Mouse (Mus musculus): ENCODE results near the gene Eif3a. TPM values are rescaled to one million over a fixed set of nuclear protein-coding genes. Genes with fewer than 3 reads are reported as not detected.

The Eif3a gene
- total RNA-seq, 2 experiments from 2014 or later: 89.5 to 96.3 TPM

DNA sequence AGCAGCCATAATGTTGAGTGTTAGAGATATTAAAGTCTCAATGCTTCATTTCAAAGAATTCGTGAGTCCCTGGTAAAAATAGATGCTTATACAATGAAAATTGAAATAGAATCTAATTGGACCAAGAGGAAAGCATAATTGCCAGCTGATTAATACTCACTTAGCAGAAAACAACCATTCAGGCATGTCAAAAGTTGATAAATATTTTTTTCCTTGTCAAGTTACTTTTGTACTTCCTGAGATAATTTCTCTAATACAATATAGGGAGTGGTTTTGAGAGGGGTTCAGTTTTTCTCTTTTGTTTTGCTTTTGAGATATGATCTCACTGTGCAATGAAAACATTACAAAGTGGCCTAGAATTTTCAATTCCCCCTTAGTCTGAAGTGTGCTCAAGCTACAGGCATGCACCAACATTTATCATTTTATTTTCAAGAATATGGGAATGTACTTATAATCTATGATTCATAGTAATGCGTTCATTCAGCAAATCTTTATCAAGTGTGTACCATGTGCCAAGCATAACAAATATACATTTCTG lies 2.8 kb upstream of the Eif3a start:
- no peak for TF ChIP-seq CTCF (IDR thresholded peaks at IDR 0.05)
- DNase-seq (ENCODE audit: extremely low spot score in 1 of 2, low spot score in 2 of 2): no peak
- Histone ChIP-seq H3K4me3 (no peak overlapping the region), H3K27ac (no peak overlapping the region)
- intact Hi-C loops (cut with DNase I): no loop called here

DNA sequence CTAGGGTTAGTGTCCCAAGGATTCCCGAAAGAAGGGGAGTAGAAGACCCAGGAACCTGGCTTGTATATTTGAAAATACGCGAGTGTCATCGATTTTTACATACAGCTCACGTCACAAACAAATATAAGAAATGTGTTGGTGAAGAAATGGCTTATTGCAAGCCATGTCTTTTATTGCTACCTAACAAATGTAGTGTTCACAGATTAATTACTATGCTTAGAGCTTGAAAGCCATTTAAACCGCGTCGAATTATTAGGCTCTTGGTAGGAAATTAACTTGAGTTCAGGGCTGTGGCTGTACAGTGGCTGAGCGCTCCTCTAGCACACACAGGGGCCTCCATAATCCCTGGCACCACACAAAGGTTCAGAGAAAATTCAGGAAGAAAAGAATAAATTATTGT lies 706 bp upstream of the Eif3a start:
- intact Hi-C loops (cut with DNase I): loop anchor here (2.0 kb wide), 1 partner anchor 70 kb away; the partner anchor contains the start of gene Sfxn4
- DNase-seq (ENCODE audit: extremely low spot score in 1 of 2, low spot score in 2 of 2): no peak
- no peak for TF ChIP-seq CTCF (IDR thresholded peaks at IDR 0.05)
- peak overlapping the region; percentile 100 for H3K27ac ChIP-seq
- H3K4me3 ChIP-seq: peak overlapping the region; percentile 99

DNA sequence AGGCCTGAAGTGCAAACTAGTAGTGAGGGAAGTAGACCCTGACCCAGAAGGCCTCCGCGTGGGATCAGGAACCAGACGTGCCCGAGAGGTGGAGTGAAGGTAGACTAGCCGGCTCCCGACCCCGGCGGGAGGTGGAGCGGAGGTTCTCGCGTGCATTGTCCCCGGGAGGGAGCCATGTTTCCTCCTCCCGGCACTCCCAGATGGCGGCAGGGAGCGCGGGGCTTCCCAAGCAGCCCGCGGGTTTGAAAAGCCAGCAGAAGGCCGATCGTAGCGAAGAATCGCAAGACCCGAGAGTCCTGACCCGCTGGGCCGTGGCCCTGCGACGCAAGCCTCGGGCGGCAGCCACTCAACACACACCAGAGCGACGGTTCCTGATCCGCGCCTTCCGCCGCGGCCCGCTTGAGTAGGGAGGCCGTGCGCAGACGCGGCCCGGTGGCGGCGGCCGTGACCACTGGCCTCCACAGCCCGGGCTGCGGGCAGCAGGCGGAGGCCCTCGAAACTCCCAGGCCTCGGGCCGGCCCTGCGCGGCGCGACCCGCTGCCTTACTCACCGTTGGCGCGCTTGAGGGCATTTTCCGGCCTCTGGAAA lies 445 bp downstream of the Eif3a start:
- H3K27ac ChIP-seq: peak overlapping the region; percentile 100
- intact Hi-C loops (cut with DNase I): loop anchor here (1.0 to 2.0 kb wide), 2 partner anchors 21 to 71 kb away; partner anchors contain the start of genes Fam45a and Sfxn4
- peak; percentile 39 to 46 for DNase-seq (ENCODE audit: extremely low spot score in 1 of 2, low spot score in 2 of 2)
- TF ChIP-seq CTCF (IDR thresholded peaks at IDR 0.05): no peak
- H3K4me3 ChIP-seq: peak overlapping the region; percentile 99

DNA sequence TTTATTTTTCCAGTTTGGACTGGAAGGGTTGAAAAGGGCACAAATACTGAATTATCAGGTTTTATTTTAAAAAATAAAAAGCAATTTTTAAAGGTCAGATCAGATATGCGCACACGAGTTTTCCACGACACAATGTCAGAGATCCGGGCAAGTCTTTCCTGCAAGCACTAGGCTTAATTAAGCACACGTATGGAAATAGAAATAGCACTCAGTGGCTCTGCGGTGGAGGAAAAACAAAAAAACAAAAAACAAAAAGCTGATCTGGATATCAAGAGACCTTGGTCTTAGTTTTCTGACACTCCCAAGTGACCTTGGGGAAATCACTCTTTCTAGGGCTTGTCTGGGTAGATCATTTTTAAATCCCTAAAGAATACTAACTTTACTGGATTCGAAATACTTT lies 1.0 kb downstream of the Eif3a start:
- intact Hi-C loops (cut with DNase I): no loop called here
- peak overlapping the region; percentile 99 for H3K4me3 ChIP-seq
- DNase-seq (ENCODE audit: extremely low spot score in 1 of 2, low spot score in 2 of 2): no peak
- no peak for TF ChIP-seq CTCF (IDR thresholded peaks at IDR 0.05)
- peak overlapping the region; percentile 100 for H3K27ac ChIP-seq

DNA sequence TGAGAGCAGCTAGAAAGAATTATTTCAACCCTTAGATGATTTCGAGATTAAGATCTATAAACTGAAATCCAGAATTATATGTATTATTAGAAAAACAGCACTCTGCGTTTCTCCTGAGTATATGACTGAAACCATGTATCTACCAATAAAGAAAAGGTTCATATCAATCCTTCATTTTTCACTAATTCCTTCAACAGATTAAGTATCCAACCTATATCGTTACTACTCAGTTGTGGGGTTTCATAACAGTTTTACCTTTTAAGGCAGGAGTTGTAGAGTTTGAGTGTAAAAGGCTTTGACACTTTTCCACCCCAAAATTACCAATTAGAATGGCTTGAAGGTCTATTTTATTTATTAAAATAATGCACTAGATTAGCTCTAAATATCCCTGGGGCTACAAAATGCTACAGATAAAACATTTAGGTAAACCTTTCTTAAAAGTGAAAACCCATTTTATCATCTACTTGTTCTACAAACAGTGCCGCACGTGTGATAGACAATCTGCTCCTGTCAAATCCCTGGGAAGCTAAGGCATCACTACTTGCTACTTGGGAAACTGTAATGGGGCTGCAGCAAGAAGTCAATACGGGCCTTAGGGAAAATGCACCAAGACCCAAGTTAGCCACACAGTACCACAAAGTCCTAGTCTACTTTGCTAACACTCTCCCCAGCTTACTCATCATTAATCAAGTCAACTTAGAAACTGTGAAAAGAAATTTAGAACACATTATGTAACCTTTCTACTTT lies 2.1 kb downstream of the Eif3a start:
- TF ChIP-seq CTCF (IDR thresholded peaks at IDR 0.05): no peak
- intact Hi-C loops (cut with DNase I): no loop called here
- H3K4me3 ChIP-seq: peak overlapping the region; percentile 99
- no peak for DNase-seq (ENCODE audit: extremely low spot score in 1 of 2, low spot score in 2 of 2)
- H3K27ac ChIP-seq: no peak overlapping the region; the same call in 1 of the 2 replicates

DNA sequence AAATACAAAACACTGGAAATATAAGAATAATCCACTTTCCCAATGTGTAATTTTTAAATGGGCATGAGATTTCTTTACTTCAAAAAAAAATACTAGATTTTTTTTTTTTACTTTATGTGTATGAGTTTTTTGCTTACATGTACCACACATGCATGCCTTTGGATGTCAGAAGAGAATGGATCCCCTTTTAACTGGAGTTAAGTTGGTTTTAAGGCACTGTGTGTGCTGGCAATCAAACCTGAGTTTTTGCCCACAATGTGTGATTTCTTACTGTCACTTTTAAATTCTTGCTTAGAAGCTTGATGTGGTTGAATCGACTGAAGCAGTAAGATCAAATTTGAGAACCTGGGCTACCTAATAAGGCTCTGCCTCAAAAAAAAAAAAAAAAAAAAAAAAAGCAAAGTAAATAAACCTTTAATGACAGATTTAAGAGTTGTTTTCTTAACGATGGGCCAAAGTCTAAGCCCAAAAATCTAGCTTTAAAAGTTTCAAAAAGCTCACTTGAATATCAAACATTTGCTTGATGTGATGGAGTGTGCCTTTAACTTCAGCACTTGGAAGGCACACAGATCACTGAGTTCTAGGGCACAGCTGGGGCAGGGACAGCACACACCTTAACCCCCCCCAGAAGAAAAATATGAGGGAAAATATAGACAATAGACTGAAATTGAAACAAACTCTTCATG lies 2.9 kb downstream of the Eif3a start:
- intact Hi-C loops (cut with DNase I): no loop called here
- DNase-seq (ENCODE audit: extremely low spot score in 1 of 2, low spot score in 2 of 2): no peak
- Histone ChIP-seq H3K27ac (no peak overlapping the region), H3K4me3 (no peak overlapping the region)
- TF ChIP-seq CTCF (IDR thresholded peaks at IDR 0.05): no peak

DNA sequence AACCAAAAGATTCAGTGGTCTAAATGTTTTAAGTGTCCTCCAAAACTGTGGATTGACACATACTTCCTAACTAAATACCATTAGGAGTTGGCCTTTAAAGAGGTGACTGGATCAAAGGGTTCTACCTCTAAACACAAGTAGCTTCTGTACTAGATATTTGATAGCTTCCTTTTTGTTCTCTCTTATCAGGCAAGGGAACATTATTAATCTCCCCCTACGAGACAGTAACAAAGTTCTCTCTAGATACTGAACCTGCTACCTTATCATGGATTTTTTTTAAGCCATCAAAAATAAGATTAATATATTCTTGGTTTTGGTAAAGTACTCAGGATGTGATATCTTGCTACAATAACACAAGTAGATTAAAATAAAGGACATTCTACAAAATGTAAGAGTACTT lies 5.7 kb downstream of the Eif3a start:
- H3K4me3 ChIP-seq: no peak overlapping the region
- no peak for TF ChIP-seq CTCF (IDR thresholded peaks at IDR 0.05)
- no peak for DNase-seq (ENCODE audit: extremely low spot score in 1 of 2, low spot score in 2 of 2)
- intact Hi-C loops (cut with DNase I): no loop called here
- H3K27ac ChIP-seq: no peak overlapping the region

DNA sequence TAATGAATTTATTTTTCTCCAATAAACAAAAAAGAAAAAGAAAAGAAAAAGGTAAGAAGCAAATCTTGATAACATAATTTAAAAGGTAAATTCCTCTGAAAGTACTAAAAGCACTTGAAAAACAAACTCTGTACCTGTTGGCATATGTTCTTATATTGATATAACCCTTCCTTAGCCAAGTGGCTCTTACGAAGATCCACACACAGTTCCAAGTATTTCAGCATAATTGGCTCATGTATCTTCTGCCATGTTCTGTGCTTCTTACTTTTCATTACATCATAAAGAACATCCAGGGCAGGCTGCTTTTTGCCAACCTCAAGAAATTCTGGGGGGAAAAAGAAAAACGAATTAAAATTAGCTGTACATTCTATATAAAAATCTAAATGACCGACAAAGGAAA lies 8.4 kb downstream of the Eif3a start:
- H3K4me3 ChIP-seq: no peak overlapping the region
- H3K27ac ChIP-seq: no peak overlapping the region
- intact Hi-C loops (cut with DNase I): no loop called here
- DNase-seq (ENCODE audit: extremely low spot score in 1 of 2, low spot score in 2 of 2): no peak
- no peak for TF ChIP-seq CTCF (IDR thresholded peaks at IDR 0.05)

DNA sequence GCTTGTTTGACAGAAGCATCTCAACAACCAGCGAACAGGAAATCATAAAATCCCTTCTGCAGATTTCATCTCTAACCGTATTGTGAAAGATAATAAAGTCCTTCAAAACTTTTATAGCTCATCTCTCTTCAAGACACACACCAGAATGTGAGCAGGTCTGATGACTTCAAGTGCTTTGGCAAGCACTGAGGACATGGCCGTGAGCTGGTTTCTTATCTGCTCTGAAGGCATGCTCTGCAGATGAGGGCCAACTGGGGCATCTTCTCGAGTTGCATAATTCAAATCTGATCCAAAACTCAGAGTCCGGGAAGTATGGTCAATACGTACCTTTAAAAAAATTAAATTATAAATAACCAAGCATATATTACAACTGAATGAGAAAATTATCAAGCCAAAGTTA lies 17.1 kb downstream of the Eif3a start:
- no peak overlapping the region for H3K27ac ChIP-seq
- DNase-seq (ENCODE audit: extremely low spot score in 1 of 2, low spot score in 2 of 2): no peak
- intact Hi-C loops (cut with DNase I): no loop called here
- no peak overlapping the region for H3K4me3 ChIP-seq
- no peak for TF ChIP-seq CTCF (IDR thresholded peaks at IDR 0.05)

DNA sequence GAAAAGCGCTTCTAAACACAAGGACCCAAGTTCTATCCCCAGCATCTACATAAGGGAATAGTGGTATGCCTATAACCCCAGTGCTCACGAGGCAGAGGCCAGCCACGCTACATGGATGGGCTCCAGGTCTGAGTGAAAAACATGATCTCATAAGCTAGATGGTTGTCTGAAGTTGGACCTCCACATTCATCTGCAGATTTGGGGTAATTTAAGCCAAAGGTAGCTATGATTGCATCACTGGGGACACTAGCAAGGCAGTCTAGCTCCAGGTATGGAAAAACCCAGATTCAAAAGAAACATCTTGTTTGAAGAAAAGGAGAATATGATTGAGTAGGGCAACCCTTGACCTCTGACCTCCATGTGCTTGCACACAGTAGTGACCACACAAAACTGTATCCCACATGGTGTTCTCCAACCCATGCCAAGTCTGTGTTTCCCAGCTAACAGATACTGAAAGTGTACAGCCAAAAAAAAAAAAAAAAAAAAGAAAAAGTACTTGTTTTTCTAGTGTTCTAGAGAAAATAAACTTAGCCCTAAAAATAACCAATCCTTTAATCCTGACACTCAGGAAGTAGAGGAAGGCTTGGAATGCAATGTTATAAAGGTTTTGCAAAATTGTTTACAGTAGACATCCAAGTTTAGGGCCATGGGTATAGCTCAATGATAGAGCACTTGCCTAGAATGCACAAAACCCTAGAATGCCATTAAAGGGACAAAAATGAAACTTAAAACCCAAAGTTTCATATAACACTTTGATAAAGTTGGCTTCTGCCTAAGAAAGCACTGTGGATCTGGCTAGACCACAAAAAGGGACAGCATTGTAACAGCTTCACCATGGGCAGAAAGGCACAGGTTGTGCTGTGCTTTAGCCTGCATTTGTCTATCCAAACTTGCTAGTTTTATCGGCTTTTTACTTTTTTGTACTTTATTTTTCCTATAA lies 31.3 kb downstream of the Eif3a start:
- intact Hi-C loops (cut with DNase I): loop anchor here (10.0 kb wide), 1 partner anchor 324 kb away; no protein-coding TSS in a partner anchor
- no peak overlapping the region for H3K27ac ChIP-seq
- no peak for TF ChIP-seq CTCF (IDR thresholded peaks at IDR 0.05)
- DNase-seq (ENCODE audit: extremely low spot score in 1 of 2, low spot score in 2 of 2): no peak
- no peak overlapping the region for H3K4me3 ChIP-seq

Measured in left cerebral cortex, adult 2 months (tissue).